18 mouse cellular contexts compared by ENCODE assay signal in genomic region chr9:14654010-14654409, GRCm38 (mm10). TPM values are rescaled to one million over a fixed set of nuclear protein-coding genes. Genes with fewer than 3 reads are reported as not detected.
A peak's percentile ranks its signal among the peaks of the same experiment; 100 is the strongest.
DNase-seq lines count a peak whose midpoint lies in the region; ATAC-seq and TF ChIP-seq lines count a peak whose summit lies in the region.
"Had no signal": no experiment of that assay in that cellular context is flagged by ENCODE, and none has a peak within 500 bp of the region (broad histone marks: within the 10 kb centered on the region; RNA-seq: fewer than 3 reads in every experiment).

No protein-coding gene starts in this region.

- H3K27ac ChIP-seq in intestine, postnatal 0 days (ENCODE audit: low read depth, low read length), result no peak overlapping the region
- no peak overlapping the region for H3K27ac ChIP-seq in intestine, embryonic 15.5 days
- H3K27ac ChIP-seq in lung, postnatal 0 days (ENCODE audit: low read length), result no peak overlapping the region
- H3K27ac ChIP-seq in stomach, postnatal 0 days (replicated peaks), result no peak overlapping the region
- H3K27ac ChIP-seq: embryonic facial prominence, embryonic 12.5 days; hindbrain, embryonic 15.5 days; kidney, embryonic 15.5 days; lung, embryonic 15.5 days had no signal

- no peaks in the 10 kb centered on the region for H3K9me3 ChIP-seq in intestine, postnatal 0 days (ENCODE audit: control insufficient read depth)
- no peaks in the 10 kb centered on the region for H3K9me3 ChIP-seq in intestine, embryonic 15.5 days
- H3K9me3 ChIP-seq in lung, postnatal 0 days (ENCODE audit: low read length), result no peaks in the 10 kb centered on the region
- no peaks in the 10 kb centered on the region for H3K9me3 ChIP-seq in stomach, postnatal 0 days (ENCODE audit: control insufficient read depth, low read length)
- H3K9me3 ChIP-seq: embryonic facial prominence, embryonic 12.5 days; G1E; hindbrain, embryonic 15.5 days; kidney, embryonic 15.5 days; lung, embryonic 15.5 days had no signal

- ATAC-seq in intestine, postnatal 0 days, result no peak
- ATAC-seq in intestine, embryonic 15.5 days, result no peak
- ATAC-seq in lung, postnatal 0 days, result no peak
- no peak for ATAC-seq in stomach, postnatal 0 days (ENCODE audit: low FRiP score, low TSS enrichment)

- no peak for DNase-seq in lung, postnatal 0 days (ENCODE audit: low spot score)
- DNase-seq in lung, adult 18-20 months, result no peak
- DNase-seq in NIH3T3 (ENCODE audit: low read depth), result peak; percentile 17
- DNase-seq in stomach, postnatal 0 days (ENCODE audit: low spot score), result no peak
- no peak for DNase-seq in adrenal gland, adult 18-20 months (ENCODE audit: low spot score in 2 of 2)
- no peak for DNase-seq in layer of hippocampus, postnatal 10 days (ENCODE audit: low spot score in 2 of 2)
- DNase-seq: cerebellum, postnatal 25 days; left cerebral cortex, postnatal 4 days; thymus, adult 18-20 months had no signal

- H3K4me1 ChIP-seq in intestine, postnatal 0 days (replicated peaks; ENCODE audit: control insufficient read depth, insufficient read depth, low read length), result no peaks in the 10 kb centered on the region
- no peaks in the 10 kb centered on the region for H3K4me1 ChIP-seq in intestine, embryonic 15.5 days (replicated peaks)
- no peaks in the 10 kb centered on the region for H3K4me1 ChIP-seq in lung, postnatal 0 days (ENCODE audit: insufficient read depth, low read depth, low read length)
- no peaks in the 10 kb centered on the region for H3K4me1 ChIP-seq in stomach, postnatal 0 days (replicated peaks; ENCODE audit: control insufficient read depth, insufficient read depth)
- H3K4me1 ChIP-seq: embryonic facial prominence, embryonic 12.5 days; hindbrain, embryonic 15.5 days; kidney, embryonic 15.5 days; lung, embryonic 15.5 days had no signal

- TF ChIP-seq EP300 in lung, postnatal 0 days (IDR thresholded peaks at IDR 0.05), result no peak
- no peak for TF ChIP-seq EP300 in stomach, postnatal 0 days (optimal IDR thresholded peaks at IDR 0.05)

- peak; percentile 47 for TF ChIP-seq CTCF in intestine, postnatal 0 days (IDR thresholded peaks at IDR 0.05; ENCODE audit: low read depth)
- TF ChIP-seq CTCF in lung, postnatal 0 days (IDR thresholded peaks at IDR 0.05), result peak; percentile 50
- TF ChIP-seq CTCF in stomach, postnatal 0 days (IDR thresholded peaks at IDR 0.05; ENCODE audit: low read depth), result peak; percentile 54

- no peak overlapping the region for H3K4me3 ChIP-seq in intestine, postnatal 0 days (ENCODE audit: low read depth, low read length)
- H3K4me3 ChIP-seq in intestine, embryonic 15.5 days (replicated peaks), result no peak overlapping the region
- no peak overlapping the region for H3K4me3 ChIP-seq in lung, postnatal 0 days (ENCODE audit: low read depth, low read length)
- no peak overlapping the region for H3K4me3 ChIP-seq in stomach, postnatal 0 days (ENCODE audit: low read depth, low read length)
- H3K4me3 ChIP-seq: embryonic facial prominence, embryonic 12.5 days; hindbrain, embryonic 15.5 days; kidney, embryonic 15.5 days; lung, embryonic 15.5 days had no signal

- H3K4me2 ChIP-seq in intestine, postnatal 0 days (replicated peaks; ENCODE audit: low read depth), result no peak overlapping the region
- no peak overlapping the region for H3K4me2 ChIP-seq in intestine, embryonic 15.5 days (replicated peaks)
- H3K4me2 ChIP-seq in lung, postnatal 0 days (replicated peaks; ENCODE audit: low read depth, low read length), result no peak overlapping the region
- no peak overlapping the region for H3K4me2 ChIP-seq in stomach, postnatal 0 days (replicated peaks; ENCODE audit: low read depth)
- H3K4me2 ChIP-seq: embryonic facial prominence, embryonic 12.5 days; hindbrain, embryonic 15.5 days; kidney, embryonic 15.5 days; lung, embryonic 15.5 days had no signal

- WGBS in intestine, postnatal 0 days, result 79% methylated on average over 2 of the region's 2 CpGs
- WGBS in intestine, embryonic 15.5 days, result 76% methylated on average over 2 of the region's 2 CpGs
- 71% methylated on average over 2 of the region's 2 CpGs for WGBS in lung, postnatal 0 days
- WGBS in stomach, postnatal 0 days, result 70% methylated on average over 2 of the region's 2 CpGs

- no peaks in the 10 kb centered on the region for H3K27me3 ChIP-seq in intestine, postnatal 0 days (replicated peaks; ENCODE audit: control insufficient read depth, insufficient read depth, low read length)
- H3K27me3 ChIP-seq in intestine, embryonic 15.5 days (replicated peaks), result no peaks in the 10 kb centered on the region
- no peaks in the 10 kb centered on the region for H3K27me3 ChIP-seq in lung, postnatal 0 days (replicated peaks; ENCODE audit: insufficient read depth, low read length)
- H3K27me3 ChIP-seq in stomach, postnatal 0 days (ENCODE audit: control insufficient read depth, insufficient read depth, low read length), result no peaks in the 10 kb centered on the region
- H3K27me3 ChIP-seq: embryonic facial prominence, embryonic 12.5 days; hindbrain, embryonic 15.5 days; kidney, embryonic 15.5 days; lung, embryonic 15.5 days had no signal

- no peaks in the 10 kb centered on the region for H3K36me3 ChIP-seq in intestine, postnatal 0 days (ENCODE audit: control insufficient read depth, insufficient read depth)
- H3K36me3 ChIP-seq in intestine, embryonic 15.5 days, result no peaks in the 10 kb centered on the region
- no peaks in the 10 kb centered on the region for H3K36me3 ChIP-seq in lung, postnatal 0 days (ENCODE audit: insufficient read depth, low read length)
- H3K36me3 ChIP-seq in stomach, postnatal 0 days (ENCODE audit: control insufficient read depth, insufficient read depth, low read length), result no peaks in the 10 kb centered on the region
- H3K36me3 ChIP-seq: embryonic facial prominence, embryonic 12.5 days; G1E; hindbrain, embryonic 15.5 days; kidney, embryonic 15.5 days; lung, embryonic 15.5 days had no signal

- no peak overlapping the region for H3K9ac ChIP-seq in intestine, postnatal 0 days (ENCODE audit: low read depth, low read length)
- H3K9ac ChIP-seq in intestine, embryonic 15.5 days, result no peak overlapping the region
- no peak overlapping the region for H3K9ac ChIP-seq in lung, postnatal 0 days (replicated peaks; ENCODE audit: low read depth)
- H3K9ac ChIP-seq in stomach, postnatal 0 days (ENCODE audit: low read length), result no peak overlapping the region
- H3K9ac ChIP-seq: embryonic facial prominence, embryonic 12.5 days; hindbrain, embryonic 15.5 days; kidney, embryonic 15.5 days; lung, embryonic 15.5 days had no signal

RNA-seq across cellular contexts. Expression of gene Amotl1, which starts 9.2 kb away (rescaled TPM):
- polyA plus RNA-seq in intestine, postnatal 0 days (2015; fragmentation: Nextera tagmentation; extraction: Ambion mirVana), result 3.2 and 3.6 TPM in 2 replicates
- polyA plus RNA-seq in intestine, embryonic 15.5 days (2015; fragmentation: Nextera tagmentation; extraction: Ambion mirVana), result 10.1 and 11.7 TPM in 2 replicates
- polyA plus RNA-seq in lung, postnatal 0 days (2015; fragmentation: Nextera tagmentation; extraction: Ambion mirVana), result 12.9 and 14.3 TPM in 2 replicates
- polyA plus RNA-seq in stomach, postnatal 0 days (2015; fragmentation: Nextera tagmentation; extraction: Ambion mirVana), result 7.3 and 7.7 TPM in 2 replicates
- 10 to 100 TPM; 30.3 to 45.1 TPM for total RNA-seq in adrenal gland, adult 18-20 months (2021)
- total RNA-seq in layer of hippocampus, postnatal 10 days (2021), result 10 to 100 TPM; 16.3 to 20.0 TPM
- total RNA-seq: granulocyte monocyte progenitor cell, adult 5-6 weeks; megakaryocyte-erythroid progenitor cell, adult 5-6 weeks had no signal
